Mouse (Mus musculus): ENCODE data around the gene Slc12a5.

Gene Slc12a5

GRCm38 (mm10) chr2:164960716-164961441 is at the start of gene Slc12a5:
TSS of gene Slc12a5 (plus strand) at chr2:164960802.
- no peak for DNase-seq (ENCODE audit: low spot score in 2 of 2)

GRCm38 (mm10) chr2:164911086-164912048 is 49.2 kb upstream of the Slc12a5 start, which contains the start of gene Zfp335:
TSS of gene Zfp335 (minus strand) at chr2:164911757.
- peak; percentile 84 to 89 for DNase-seq (ENCODE audit: low spot score in 2 of 2)

- peak; percentile 72 to 79 for DNase-seq (ENCODE audit: low spot score in 2 of 2)
Measured at GRCm38 (mm10) chr2:164912151-164912550, 48.5 kb upstream of the Slc12a5 start.

GRCm38 (mm10) chr2:164912749-164913427 is 47.7 kb upstream of the Slc12a5 start:
- DNase-seq (ENCODE audit: low spot score in 2 of 2) = no peak

- DNase-seq (ENCODE audit: low spot score in 2 of 2) = no peak
Measured at GRCm38 (mm10) chr2:164913428-164913786, 47.2 kb upstream of the Slc12a5 start.

GRCm38 (mm10) chr2:164916820-164917219 is 43.8 kb upstream of the Slc12a5 start:
- DNase-seq (ENCODE audit: low spot score in 2 of 2) = no peak

- DNase-seq (ENCODE audit: low spot score in 2 of 2) = no peak
Measured at GRCm38 (mm10) chr2:164917371-164917770, 43.2 kb upstream of the Slc12a5 start.

GRCm38 (mm10) chr2:164918325-164918724 is 42.3 kb upstream of the Slc12a5 start:
- no peak for DNase-seq (ENCODE audit: low spot score in 2 of 2)

GRCm38 (mm10) chr2:164921984-164922383 is 38.6 kb upstream of the Slc12a5 start:
- no peak for DNase-seq (ENCODE audit: low spot score in 2 of 2)

GRCm38 (mm10) chr2:164923291-164923690 is 37.3 kb upstream of the Slc12a5 start:
- no peak for DNase-seq (ENCODE audit: low spot score in 2 of 2)

GRCm38 (mm10) chr2:164924100-164924857 is 36.3 kb upstream of the Slc12a5 start:
- DNase-seq (ENCODE audit: low spot score in 2 of 2) = peak; percentile 83 to 86

- no peak for DNase-seq (ENCODE audit: low spot score in 2 of 2)
Measured at GRCm38 (mm10) chr2:164930706-164931581, 29.7 kb upstream of the Slc12a5 start.

- DNase-seq (ENCODE audit: low spot score in 2 of 2) = no peak
Measured at GRCm38 (mm10) chr2:164933534-164933933, 27.1 kb upstream of the Slc12a5 start.

- no peak for DNase-seq (ENCODE audit: low spot score in 2 of 2)
Measured at GRCm38 (mm10) chr2:164935991-164936390, 24.6 kb upstream of the Slc12a5 start.

- peak; percentile 60 to 61 for DNase-seq (ENCODE audit: low spot score in 2 of 2)
Measured at GRCm38 (mm10) chr2:164938146-164939091, 22.2 kb upstream of the Slc12a5 start.

- no peak for DNase-seq (ENCODE audit: low spot score in 2 of 2)
Measured at GRCm38 (mm10) chr2:164939106-164939505, 21.5 kb upstream of the Slc12a5 start.

GRCm38 (mm10) chr2:164940140-164940830 is 20.3 kb upstream of the Slc12a5 start, which contains the start of gene Mmp9:
TSS of gene Mmp9 (plus strand) at chr2:164940780.
- no peak for DNase-seq (ENCODE audit: low spot score in 2 of 2)

GRCm38 (mm10) chr2:164942692-164943290 is 17.8 kb upstream of the Slc12a5 start:
- DNase-seq (ENCODE audit: low spot score in 2 of 2) = no peak
